Mouse (Mus musculus) heart, adult 18-20 months (tissue): ENCODE results near the gene Dscam. TPM values are rescaled to one million over a fixed set of nuclear protein-coding genes. Genes with fewer than 3 reads are reported as not detected.

Source experiments
- DNase-seq, 2 experiments: peaks; one replicate each; pipeline ENCODE4 v3.0.0; 2021 to 2022; ENCODE audit warnings: mixed read lengths in 1 of 2
- total RNA-seq, 2 experiments: library from RNA; stranded (reverse); gene quantifications; 2 replicates each; pipeline ENCODE4 v1.2.3; 2021

Dscam gene
- total RNA-seq, 2 experiments from 2014 or later, result 0.05 TPM; not detected in 1

DNA sequence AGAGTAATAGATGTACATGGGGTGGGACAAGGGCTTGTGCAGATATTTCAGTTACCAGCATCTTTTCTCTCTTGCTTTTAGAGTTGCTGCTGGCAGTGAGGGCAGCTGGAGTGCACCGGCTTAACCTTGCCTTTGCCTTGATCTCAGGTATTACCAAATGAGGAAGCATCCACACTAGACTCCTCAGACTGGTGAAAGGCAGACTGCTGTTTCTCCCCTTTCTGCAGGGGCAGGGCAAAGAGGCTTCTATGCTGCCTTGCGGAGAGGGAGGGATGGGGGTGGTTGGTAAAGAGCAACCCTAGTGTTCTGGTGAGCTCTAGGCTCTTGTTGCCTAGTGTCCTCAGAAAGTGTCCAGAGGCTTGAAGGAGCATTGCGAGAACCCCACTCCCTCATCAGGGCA is 412.2 kb downstream of the Dscam start:
- DNase-seq, result no peak

DNA sequence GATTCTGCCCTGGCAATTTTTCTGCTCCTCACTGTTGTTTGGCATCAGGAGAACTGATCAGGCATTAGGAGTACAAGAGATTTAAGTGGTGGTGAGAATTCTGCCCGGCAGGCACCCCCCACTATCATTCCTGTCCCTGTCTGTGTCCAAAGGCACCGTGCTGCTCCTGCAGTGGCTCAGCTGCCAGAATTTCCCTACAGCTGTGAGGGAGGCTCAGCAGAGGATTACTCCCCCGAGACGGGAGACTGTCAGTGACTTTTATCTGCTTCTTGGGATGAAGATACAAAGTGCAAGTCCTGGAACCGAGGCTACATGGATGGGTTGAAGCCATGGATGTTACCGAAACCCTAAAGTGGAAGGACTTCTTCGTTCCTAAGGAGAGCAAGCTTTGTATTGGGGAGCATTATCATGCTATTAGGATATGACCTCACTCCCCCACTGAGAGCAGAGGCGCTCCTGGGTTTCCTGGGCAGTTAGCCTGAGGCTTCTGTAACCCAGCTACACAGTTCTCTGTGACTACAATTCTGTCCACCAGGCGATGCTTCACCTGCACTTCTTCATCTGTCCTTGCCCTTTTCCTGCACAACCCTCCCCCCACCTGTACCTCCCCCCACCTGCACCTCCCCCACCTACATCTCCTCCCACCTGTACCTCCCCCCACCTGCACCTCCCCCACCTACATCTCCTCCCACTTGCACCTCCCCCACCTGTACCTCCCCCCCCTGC is 412.8 kb downstream of the Dscam start:
- no peak for DNase-seq

DNA sequence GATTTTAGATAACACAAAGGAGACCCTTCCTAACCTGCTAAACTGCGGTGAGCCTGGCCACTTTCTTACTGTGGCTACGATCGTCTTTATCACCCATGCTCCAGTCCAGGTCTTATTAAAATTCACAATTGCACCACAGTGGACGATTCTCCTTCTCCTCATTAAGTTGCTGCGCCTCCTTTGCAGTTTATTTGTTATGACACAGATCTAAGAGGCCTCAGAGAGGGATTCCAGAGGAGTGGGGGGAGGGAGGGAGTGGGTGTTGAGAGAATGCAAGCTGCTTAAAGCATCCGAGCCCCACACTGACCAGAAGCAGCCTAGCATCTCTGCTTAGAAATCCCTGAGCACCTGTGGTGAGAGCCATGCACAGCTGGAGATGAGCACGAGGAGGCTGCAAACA is 413.6 kb downstream of the Dscam start:
- no peak for DNase-seq

DNA sequence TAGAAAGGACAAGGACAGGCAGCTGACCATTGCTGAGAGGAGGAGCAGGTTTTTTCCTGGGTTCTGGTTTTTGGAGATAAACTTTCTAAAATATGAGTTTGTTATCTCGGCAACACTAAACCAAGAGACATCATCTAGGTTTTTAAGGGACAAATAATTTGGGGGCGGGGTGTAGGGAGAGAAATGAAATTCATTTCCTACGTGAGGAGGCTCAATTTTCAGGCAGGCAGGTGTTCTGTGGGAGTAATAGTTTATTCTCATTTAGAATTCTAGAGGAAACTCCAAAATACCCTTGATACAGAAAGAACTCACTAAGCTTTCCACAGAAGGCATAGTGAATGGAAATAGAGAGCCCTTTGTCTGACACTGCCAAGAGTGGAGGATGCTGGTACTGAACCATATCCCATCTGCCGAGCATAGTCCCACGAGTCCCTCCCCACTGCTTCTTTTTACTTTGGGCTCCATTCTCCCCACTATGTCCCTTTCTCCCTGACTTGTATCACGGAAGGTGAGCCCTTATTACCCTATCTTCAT is 415.5 kb downstream of the Dscam start:
- DNase-seq, result no peak

DNA sequence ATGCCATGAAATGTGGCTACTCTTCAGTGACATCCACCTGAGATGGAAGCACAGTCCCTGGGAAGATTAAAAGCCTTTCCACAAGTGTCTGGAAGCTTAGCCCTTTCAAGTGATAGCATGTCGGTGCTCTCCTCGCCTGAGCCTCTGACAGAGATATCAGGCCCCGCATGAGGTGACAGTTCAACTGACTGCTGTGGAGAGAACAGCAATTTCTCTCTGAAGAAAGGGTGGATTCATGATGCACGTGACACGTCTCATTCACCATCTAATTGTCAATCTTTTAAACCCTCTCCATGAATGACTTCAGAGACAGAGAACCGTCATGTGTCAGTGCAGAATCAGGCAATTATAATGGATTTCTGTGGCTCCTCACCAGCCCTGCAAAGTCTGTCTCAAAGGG is 416.2 kb downstream of the Dscam start:
- DNase-seq, result no peak

DNA sequence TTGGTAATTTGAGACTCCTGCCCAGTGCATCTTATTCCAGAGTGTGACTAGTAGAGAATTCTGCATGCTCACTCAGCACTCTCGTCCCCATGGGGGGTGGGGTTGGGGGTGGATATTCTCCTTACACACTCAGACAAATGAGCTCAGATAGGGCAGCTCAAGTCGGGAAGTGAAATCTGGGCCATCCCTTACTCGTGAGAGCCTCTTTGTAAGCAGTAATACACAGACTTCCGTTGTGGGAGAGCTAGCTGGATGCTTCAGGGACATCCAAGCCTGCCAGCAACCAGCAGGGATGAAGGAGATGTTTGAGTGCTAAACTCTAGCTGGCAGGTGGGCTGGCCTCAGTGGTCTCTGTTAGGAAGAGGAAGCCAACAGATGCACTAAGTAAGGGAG is 416.8 kb downstream of the Dscam start:
- DNase-seq, result no peak

DNA sequence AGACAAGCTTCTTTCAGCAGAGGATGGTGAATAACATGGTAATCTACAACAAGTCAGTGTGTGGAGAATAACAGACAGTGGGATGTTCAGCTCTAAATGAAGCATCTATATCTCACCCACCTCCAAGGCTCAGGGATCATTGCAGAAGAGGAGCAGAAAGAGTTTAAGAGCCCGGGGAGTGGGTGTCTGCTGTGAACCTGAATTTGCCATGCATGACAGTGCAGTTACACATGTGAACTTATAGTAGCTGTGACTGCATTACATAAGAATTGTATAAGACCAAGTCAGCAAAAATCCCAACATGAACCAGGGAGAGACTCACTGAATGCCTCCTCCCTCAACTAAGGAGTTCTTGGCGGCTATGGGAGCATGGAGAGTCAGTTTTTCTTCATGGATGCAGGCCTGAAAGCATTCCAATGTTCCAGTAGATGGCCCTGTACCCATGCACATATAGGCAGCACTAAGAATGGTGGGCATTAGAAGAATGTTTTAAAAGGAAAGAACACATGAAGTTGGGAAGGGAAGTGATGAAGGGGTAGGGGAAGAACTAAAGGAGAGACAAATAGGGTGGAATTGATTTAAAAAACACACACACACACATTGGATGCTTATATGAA is 417.3 kb downstream of the Dscam start:
- no peak for DNase-seq

DNA sequence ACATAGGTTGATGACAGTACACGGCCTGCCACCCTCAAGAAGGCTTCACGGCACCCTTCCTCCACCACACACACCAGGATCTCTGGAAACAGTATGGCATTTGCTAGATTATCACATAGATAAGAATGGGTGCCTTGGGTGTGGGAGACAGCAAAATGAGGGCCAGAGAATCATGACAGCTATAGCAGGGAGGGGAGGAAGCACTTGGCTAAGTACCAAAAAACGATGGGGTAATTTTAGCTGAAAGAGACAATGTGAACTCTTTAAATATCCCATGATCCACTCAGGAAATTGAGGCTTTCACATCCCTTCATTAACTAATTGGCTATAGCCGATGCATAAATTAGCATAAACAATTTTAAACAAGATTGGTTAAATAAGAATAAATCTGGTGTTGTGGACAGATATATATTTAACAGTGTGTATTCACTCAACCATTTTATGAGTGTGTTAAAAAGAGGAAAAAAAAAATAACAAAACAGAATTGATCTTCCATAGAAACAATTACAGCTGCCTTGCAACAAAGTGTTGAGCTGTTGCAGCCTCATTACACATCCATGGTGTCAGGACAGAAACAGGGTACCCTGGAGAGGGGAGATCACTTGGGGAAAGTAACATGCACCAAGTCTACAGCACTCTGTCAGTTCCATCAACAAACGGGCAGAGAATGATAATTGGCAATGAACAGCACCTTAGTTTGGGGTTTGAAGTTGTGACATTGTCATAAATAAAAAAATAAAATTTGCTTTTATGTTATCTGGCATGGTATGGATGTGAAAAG is 427.9 kb downstream of the Dscam start:
- no peak for DNase-seq

DNA sequence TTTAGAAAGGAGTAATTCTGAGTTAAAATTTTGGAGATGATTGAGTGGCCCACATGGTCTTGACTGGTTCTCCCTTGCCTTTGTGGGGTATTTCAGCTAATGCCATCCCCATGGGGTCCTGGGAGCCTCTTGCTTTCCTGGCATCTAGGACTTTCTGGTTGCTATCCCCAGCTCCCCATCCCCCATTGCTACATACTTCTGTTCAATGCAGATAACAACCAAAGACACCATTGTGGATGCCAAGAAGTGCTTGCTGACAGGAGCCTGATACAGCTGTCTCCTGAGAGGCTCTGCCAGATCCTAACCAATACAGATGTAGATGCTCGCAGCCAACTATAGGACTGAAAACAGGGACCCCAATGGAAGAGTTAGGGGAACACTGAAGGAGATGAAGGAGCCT is 429.2 kb downstream of the Dscam start:
- no peak for DNase-seq

DNA sequence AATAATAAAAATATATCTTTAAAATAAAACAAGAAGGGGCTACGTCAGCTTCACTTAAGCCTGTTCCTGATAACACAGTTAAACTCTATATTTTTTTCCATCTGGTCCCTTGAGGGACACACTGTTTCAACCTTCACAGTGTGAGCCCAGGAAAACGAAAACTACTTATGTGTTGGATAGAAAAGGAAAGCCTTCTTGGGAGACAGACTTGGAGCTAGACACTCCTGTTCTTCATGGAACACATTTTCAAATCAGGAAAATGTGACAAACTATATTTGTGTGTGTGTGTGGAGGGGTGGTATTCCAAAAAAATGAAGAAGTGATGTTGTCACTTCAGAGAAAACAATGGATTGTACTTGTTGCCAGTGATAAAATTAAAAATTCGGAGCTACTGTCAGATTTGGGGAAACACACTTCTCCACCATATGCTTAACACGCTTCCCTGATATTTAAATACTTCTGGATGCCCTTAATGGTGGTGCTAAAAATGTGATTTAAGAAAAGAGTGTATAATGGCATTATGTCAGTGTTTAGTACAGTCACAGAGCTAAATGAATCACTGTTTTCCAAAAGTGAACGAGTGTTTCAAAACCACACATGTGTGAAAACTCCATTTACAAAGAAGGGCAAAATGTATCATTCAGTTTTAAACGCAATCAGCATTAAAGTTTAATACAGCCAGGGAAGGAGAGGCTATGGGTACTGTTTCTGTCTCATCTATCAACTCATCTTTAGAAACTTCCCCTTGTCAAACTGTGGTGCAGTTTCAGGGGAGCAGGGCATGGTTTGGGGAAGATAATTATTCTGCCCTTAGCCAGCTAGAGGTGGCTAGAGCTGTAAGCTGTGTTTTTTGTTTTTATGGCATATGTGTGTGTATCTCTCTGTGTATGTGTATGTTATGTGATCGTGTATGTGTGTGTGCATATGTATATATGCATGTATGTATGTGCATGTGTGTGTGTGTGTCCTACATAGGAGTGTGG is 430.2 kb downstream of the Dscam start:
- DNase-seq, result no peak

DNA sequence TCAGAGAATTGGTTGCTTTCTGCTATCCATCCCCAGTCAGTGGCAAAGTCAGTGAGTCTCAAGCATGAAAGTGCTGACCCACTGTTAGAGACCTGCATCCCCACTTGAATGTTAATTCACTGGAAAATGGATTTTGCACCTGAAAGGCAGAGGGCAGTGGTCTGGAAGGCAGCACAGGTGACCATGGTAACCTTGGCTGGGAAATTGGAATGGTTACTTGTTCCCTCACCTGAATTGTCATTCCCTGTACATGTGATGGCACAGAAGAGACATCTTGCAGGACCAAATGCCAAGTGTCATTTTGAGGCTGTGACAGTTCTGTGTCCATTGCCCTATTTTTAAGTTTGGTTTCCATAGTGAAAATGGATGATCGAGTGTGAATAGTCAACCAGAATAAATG is 434.1 kb downstream of the Dscam start:
- no peak for DNase-seq

DNA sequence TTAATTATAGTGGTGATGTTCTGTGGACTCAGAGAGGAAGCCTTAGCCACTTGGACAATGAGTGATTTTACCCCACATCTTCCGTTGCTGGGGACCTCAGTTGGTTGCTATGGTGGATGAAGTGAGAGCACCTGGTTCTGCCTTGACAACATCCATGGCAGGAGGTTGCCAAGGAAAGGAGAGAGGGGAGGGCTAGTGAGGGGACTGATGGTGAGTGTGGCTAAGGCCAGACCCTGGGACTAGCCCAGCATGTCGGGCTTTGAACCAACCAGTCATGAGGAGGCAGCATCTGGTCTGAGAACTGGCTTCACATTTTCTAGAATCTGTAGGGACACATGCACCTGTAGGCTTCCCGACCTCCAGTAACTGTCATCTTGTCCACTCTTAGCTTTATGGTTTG is 439.7 kb downstream of the Dscam start:
- DNase-seq, result no peak

DNA sequence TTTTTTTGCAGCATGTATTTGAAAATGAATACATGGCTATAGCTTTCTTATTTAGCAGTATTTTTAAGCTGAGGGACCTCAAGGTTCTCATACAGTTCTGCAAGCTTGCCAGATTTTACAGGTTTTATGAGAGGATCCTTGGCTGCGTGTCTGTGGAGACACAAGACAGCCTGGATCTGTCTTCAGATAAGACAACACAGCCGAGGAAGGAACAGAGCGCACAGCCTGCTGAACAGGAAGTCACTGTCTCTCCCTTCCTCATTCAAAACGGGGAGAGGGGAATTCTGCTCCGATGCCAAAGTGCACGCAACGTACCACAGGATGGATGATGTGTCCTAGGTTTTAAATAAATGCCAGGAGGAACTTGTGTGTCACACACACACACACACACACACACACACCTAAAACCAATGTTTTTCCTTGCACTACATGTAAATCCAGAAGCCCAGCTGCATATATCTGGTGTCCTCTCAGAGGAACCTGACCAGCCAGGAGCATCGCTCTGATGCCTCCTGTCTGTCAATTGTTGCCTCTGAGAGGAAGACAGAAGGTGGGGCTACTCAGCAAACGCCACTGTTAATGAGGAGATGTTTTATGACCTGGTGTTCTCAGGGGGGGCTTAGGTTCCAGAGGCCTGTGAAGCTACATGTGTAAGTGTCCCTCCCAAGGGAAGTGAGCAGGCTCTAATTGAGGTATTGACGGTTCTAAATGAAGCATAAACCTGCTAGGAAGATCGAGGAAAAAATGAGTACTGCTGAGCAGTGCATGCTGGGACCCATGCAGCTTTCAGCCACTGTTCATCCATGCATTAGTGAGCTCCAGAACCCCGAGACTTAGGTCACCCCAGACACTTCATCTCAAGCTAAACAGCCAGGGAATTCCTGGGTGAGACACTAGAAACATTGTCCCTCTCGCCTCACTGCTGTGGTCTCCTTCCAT is 442.4 kb downstream of the Dscam start:
- no peak for DNase-seq

DNA sequence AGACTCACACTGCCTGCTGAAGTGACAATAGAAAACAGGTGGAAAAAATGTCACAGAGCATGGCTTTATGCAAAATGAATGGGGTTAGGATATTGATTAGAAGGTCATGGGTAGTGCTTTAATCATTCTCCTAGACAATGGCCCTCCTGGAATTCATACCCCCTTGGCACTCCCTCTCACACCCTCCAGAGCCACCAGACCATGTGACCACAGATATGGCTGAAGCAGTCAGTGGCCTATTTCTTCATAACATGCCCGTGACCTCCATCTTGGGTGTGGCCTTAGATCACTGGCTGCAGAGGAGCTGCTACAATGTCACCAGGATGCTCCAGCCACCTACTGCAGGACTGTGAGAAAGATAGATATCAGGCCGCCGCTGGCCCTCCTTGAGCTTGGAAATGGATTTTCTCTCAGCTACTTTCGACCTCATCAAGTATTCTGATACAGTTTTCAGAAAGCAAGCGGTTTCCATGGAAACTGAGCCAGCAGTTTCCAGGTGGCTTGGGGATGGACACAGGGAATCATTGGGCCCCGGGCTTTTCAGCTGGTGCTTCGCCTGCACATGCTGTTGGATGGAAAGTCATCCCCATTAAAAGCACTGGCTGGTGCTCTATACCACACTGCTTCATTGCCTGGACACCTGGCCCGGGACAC is 445.4 kb downstream of the Dscam start:
- DNase-seq, result no peak

DNA sequence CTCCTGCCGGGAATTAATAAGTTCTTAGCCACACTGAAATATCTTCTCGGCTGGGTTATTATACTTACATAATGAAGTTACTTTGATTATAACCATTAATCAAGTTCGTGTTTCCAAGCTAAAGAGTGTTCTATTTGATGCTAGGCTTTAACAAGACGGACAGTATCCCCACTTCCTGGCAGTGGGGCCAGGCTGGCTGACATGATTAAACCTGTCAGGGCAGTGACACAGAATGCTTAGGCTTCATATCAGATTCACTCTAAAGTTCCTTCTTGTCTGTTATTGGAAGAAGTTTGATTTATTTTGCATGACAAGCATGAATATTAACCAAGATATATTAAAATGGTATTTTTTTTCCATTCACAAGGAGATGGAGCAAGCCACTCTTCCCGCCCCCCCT is 446.0 kb downstream of the Dscam start:
- no peak for DNase-seq

DNA sequence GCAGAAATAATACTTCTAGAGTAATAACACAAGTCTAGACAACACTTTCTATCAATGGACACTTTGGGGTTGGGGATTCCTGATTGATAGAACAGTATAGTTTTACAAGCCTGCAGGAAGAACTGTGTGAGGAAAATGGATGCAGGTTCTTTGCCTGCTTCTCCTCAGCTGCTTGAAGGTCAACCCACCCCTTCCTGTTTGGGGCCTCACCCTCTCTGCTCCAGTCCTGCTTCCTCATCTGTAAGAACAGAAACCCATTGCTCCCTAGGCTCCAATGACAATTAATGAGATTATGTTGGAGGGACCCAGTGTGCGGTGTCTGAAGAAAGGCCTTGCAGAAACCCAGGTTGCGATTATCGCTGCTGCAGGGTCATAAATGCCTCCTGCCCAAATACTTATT is 446.4 kb downstream of the Dscam start:
- DNase-seq, result no peak

DNA sequence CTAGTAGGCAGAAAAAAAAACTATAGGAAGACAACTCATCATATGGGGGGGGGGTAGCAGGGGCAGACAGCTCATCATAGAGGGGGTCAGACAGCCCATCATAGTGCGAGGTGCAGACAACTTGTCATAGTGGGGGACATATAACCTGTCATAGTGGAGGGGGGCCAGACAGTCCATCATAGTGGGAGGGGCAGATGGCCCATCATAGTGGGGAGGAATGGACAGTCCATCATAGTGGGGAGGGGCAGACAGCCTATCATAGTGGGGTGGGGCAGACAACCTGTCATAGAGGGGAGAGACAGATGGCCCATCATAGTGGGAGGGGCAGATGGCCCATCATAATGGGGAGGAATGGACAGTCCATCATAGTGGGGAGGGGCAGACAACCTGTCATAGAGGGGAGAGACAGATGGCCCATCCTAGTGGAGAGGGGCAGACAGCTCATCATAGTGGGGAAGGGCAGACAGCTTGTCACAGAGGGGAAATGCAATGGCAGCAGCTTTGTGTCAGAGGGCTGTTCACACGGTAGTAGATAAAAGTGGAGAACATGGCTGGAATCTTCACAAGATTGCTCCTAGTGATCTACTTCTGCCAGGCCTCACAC is 447.4 kb downstream of the Dscam start:
- DNase-seq, result no peak

DNA sequence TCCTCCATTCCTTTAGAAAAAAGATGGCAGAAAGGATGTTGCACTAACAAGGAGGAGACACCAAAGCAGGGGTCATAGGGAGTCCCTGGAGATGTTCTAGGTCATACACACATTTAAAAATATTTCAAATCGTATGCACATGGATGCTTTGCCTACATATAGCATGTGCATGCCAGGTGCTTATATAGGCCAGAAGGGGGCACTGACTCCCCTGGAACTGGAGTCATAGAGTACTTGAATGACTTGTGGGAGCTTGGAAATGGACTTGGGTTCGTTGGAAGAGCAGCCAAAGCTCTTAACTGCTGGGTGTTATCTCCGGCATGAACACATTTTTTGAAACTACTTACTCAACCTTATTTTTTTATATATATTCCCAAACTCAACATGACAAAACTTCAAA is 448.4 kb downstream of the Dscam start:
- no peak for DNase-seq

DNA sequence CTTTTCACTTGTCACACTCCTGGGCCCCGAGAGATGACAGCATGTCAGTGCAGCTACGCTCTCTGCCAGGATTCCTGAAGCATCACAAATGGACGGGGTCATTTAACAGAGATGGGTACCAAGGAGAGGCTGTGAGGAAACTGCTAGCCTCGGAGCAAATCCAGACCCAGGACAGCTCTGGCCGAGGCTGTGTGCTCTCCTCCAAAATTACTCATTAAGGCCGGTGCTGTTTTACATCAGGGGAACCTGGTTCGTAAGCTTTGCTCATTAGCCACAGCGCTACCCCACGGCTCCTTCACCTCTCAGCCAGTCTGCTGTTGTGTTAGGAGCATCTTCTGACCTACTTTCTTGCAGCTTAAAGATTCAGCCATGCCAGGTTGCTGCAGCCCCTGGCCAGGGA is 449.3 kb downstream of the Dscam start:
- DNase-seq, result no peak

DNA sequence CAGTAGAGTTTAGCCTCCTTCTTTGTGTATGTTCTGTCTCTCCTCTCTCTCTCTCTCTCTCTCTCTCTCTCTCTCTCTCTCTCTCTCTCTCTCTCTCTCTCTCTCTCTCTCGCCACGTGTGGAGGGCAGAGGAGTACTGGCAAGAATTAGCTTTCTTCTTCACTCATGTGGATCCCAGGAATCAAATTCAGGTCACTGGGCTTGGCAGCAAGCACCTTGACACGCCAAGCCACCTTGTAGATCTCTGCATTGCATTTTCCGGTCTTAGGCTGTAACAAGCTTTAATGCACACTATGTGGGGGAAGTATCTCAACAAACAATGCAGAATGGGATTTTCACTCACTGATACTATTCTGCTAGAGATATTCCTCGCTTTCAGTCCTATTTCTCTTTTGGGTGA is 449.9 kb downstream of the Dscam start:
- DNase-seq, result no peak
